Mouse (Mus musculus) layer of hippocampus, adult 6 months (tissue): Measurements from ENCODE around the gene Map1lc3a. TPM values are rescaled to one million over a fixed set of nuclear protein-coding genes. Genes with fewer than 3 reads are reported as not detected.

Experiments
- long read RNA-seq, 2 experiments: library from polyadenylated mRNA; unstranded; transcript quantifications; one replicate each; pipeline ENCODE4 v2.0.0; 2019 to 2020
- polyA plus RNA-seq: library from polyadenylated mRNA; unstranded; fragments of <200 nt; fragmentation: Nextera tagmentation; gene quantifications from 2 replicates; pipeline ENCODE4 v1.2.3, GENCODE M21; 2021

Gene Map1lc3a
- 789 and 886 TPM in 2 replicates for polyA plus RNA-seq
- long read RNA-seq, experiment 1, transcript Map1lc3a-203 (3 exons, 826 nt) = minor isoform, 99 of 809 reads
- long read RNA-seq, experiment 1, transcript Map1lc3a-201 (4 exons, 1,112 nt) = major isoform, 652 of 809 reads
- long read RNA-seq, experiment 1, partial matches to known transcripts = 39 of 809 reads
- long read RNA-seq, experiment 1, other reads (novel, unspliced or antisense) = 19 of 809 reads
- long read RNA-seq, experiment 2, transcript Map1lc3a-203 (3 exons, 826 nt) = minor isoform, 12 of 218 reads
- long read RNA-seq, experiment 2, transcript Map1lc3a-201 (4 exons, 1,112 nt) = major isoform, 199 of 218 reads
- long read RNA-seq, experiment 2, partial matches to known transcripts = 6 of 218 reads
- long read RNA-seq, experiment 2, other reads (novel, unspliced or antisense) = 1 of 218 reads

DNA sequence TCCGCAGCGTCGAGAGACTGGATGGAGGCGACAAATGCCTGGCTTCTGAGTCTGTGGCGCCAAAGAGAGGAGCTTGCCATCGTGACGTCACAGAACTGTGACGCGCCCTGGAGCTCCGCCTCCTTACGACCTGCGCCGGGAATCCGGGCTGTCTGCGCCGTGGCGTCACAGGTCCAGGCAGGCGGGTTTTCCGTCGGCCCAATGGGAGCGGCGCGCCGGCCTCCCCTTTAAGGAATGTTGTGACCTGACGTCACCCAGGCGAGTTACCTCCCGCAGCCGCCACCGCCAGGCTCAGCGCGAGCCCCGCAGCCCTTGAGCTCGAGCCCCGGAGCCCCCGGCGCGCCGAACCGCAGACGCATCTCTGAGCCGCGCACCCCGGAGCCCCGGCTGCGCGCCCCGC is at the start of gene Map1lc3a:
Gene Map1lc3a (plus strand): TSS at position 103 of the 400 bp plus-strand sequence.

DNA sequence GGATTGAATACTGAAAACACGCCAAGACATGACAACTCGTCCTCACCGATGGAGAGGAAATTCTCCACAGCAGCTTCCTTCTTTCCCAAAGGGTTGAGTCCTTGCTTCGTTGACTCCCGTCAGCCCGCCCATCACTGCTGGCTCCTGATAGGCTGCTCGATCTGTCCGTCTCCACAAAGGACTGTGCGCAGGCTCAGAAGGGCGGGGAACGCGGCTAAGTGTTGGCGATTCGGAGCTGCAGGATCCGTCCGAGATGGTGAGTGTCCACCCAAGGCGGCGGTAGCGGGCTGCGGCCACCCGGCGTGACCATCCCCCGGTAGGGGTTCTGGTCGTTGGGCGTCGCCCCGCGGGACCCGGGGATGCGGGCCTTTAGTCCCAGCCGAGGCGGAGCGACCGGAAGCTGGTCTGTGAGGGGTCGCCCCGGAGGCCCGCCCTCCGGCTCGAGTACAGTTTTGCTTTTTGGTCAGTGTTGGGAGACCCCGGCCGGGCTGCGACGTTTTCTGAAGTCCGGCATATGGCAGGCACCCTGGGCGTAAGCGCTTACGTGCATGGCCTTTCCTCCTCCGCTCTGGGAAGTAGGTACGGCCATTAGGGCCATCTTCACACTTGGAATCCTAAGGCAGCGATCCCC is 39.6 kb upstream of the Map1lc3a start, which contains the start of gene Dynlrb1:
Gene Dynlrb1 (plus strand): TSS at position 172 of the 631 bp plus-strand sequence.

Other genes with a start within 250 kb of the Map1lc3a start
- 25.4 and 27.3 TPM in 2 replicates for gene Ahcy, start 201.8 kb upstream of the Map1lc3a start, polyA plus RNA-seq
- 14.9 and 19.7 TPM in 2 replicates for gene Itch, start 142.8 kb upstream of the Map1lc3a start, polyA plus RNA-seq
- 730 and 774 TPM in 2 replicates for gene Dynlrb1, start 39.8 kb upstream of the Map1lc3a start, polyA plus RNA-seq
- gene Pigu, start 81.1 kb downstream of the Map1lc3a start, polyA plus RNA-seq = 12.1 and 12.5 TPM in 2 replicates
- 114 and 153 TPM in 2 replicates for gene Trp53inp2, start 104.8 kb downstream of the Map1lc3a start, polyA plus RNA-seq
- gene Ncoa6, start 197.6 kb downstream of the Map1lc3a start, polyA plus RNA-seq = 6.0 and 6.3 TPM in 2 replicates
- 33.6 and 34.2 TPM in 2 replicates for gene Acss2, start 241.7 kb downstream of the Map1lc3a start, polyA plus RNA-seq
- 69.8 and 70.5 TPM in 2 replicates for gene Ggt7, start 241.9 kb downstream of the Map1lc3a start, polyA plus RNA-seq